11 mouse cellular contexts compared by ENCODE assay signal in the genomic region with DNA sequence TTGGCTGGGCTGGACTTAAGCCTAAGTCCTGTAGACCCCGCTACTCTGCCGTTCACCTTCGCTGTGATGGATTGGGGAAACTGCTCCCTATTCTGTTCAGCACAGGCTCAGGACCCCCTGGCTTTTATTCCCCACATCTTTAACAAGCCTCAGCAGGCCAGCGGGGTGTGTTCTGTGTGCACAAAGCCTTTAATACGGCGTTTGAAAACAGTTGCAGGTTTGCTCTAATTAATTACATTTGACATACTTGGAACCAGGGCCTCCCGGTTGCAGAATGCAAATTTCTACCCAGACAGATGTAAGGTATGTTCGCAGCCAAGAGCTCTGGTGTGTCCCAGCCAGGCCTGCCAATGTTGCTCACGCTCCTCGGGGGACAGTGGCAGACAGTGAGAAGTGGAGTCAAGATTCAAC. TPM values are rescaled to one million over a fixed set of nuclear protein-coding genes. Genes with fewer than 3 reads are reported as not detected.
A peak's percentile ranks its signal among the peaks of the same experiment; 100 is the strongest.
DNase-seq lines count a peak whose midpoint lies in the region; ATAC-seq and TF ChIP-seq lines count a peak whose summit lies in the region.
"Had no signal": no experiment of that assay in that cellular context is flagged by ENCODE, and none has a peak within 500 bp of the region (broad histone marks: within the 10 kb centered on the region; RNA-seq: fewer than 3 reads in every experiment).

No protein-coding gene starts in this region.

- 0 out of 2 replicates have a peak overlapping the region, but pooled peaks have one; percentile 40 for H3K27ac ChIP-seq in embryonic facial prominence, embryonic 13.5 days
- no peak overlapping the region for H3K27ac ChIP-seq in embryonic facial prominence, embryonic 10.5 days (replicated peaks)
- H3K27ac ChIP-seq in testis, adult 2 months (ENCODE audit: control insufficient read depth, insufficient read depth, low read depth, low read length): no peak overlapping the region
- peak overlapping the region; percentile 50; the same call in 1 of the 2 replicates for H3K27ac ChIP-seq in midbrain, embryonic 15.5 days
- H3K27ac ChIP-seq: heart, adult 2 months had no signal

- TF ChIP-seq CTCF in testis, adult 2 months (IDR thresholded peaks at IDR 0.05; ENCODE audit: control insufficient read depth, insufficient read depth, insufficient replicate concordance, low read depth, low read length): no peak

- H3K27me3 ChIP-seq in embryonic facial prominence, embryonic 13.5 days: no peaks in the 10 kb centered on the region
- H3K27me3 ChIP-seq in embryonic facial prominence, embryonic 10.5 days (replicated peaks; ENCODE audit: low read depth, poor library complexity, severe bottlenecking): no peaks in the 10 kb centered on the region
- no peaks in the 10 kb centered on the region for H3K27me3 ChIP-seq in testis, adult 2 months (ENCODE audit: control insufficient read depth, insufficient read depth, low read length)
- H3K27me3 ChIP-seq in midbrain, embryonic 15.5 days (replicated peaks): no peaks in the 10 kb centered on the region

- H3K4me3 ChIP-seq in embryonic facial prominence, embryonic 13.5 days: no peak overlapping the region
- H3K4me3 ChIP-seq in embryonic facial prominence, embryonic 10.5 days: no peak overlapping the region
- H3K4me3 ChIP-seq in testis, adult 2 months (ENCODE audit: control insufficient read depth, low read depth, low read length): peak overlapping the region; percentile 21
- H3K4me3 ChIP-seq in midbrain, embryonic 15.5 days: no peak overlapping the region
- H3K4me3 ChIP-seq: heart, adult 2 months had no signal

- H3K9me3 ChIP-seq in embryonic facial prominence, embryonic 13.5 days: no peaks in the 10 kb centered on the region
- H3K9me3 ChIP-seq in embryonic facial prominence, embryonic 10.5 days: 0 out of 2 replicates have a peak, but pooled peaks cover 2% of the 10 kb centered on the region
- no peaks in the 10 kb centered on the region for H3K9me3 ChIP-seq in midbrain, embryonic 15.5 days

- TF ChIP-seq POLR2A in testis, adult 2 months (IDR thresholded peaks at IDR 0.05; ENCODE audit: control insufficient read depth, low read depth, low read length): no peak

- WGBS in embryonic facial prominence, embryonic 13.5 days: 37% methylated on average over 10 of the region's 10 CpGs
- 70% methylated on average over 10 of the region's 10 CpGs for WGBS in embryonic facial prominence, embryonic 10.5 days
- WGBS in midbrain, embryonic 15.5 days: 17% methylated on average over 10 of the region's 10 CpGs

- H3K4me2 ChIP-seq in embryonic facial prominence, embryonic 13.5 days: peak overlapping the region; percentile 3
- H3K4me2 ChIP-seq in midbrain, embryonic 15.5 days: peak overlapping the region; percentile 8; the same call in 1 of the 2 replicates

- DNase-seq in embryonic facial prominence, embryonic 10.5 days (ENCODE audit: low spot score): no peak
- no peak for DNase-seq in testis, postnatal 10 days (ENCODE audit: low spot score)
- no peak for DNase-seq in layer of hippocampus, postnatal 10 days (ENCODE audit: low spot score in 2 of 2)
- DNase-seq in adipocyte (ENCODE audit: low spot score): no peak
- DNase-seq: heart, adult 2 months; lung, postnatal 4 days; right cerebral cortex, postnatal 14 days had no signal

- no peak overlapping the region for H3K9ac ChIP-seq in embryonic facial prominence, embryonic 13.5 days
- H3K9ac ChIP-seq in midbrain, embryonic 15.5 days: no peak overlapping the region

- ATAC-seq in embryonic facial prominence, embryonic 13.5 days (ENCODE audit: insufficient number of reproducible peaks, insufficient read depth, low FRiP score, low TSS enrichment, low read depth): no peak
- ATAC-seq in midbrain, embryonic 15.5 days (replicated peaks): peak; percentile 49; the same call in 1 of the 2 replicates
- ATAC-seq in activated CD4-positive, CD25-positive, alpha-beta regulatory T cell, adult 4 months: no peak

- no peaks in the 10 kb centered on the region for H3K36me3 ChIP-seq in embryonic facial prominence, embryonic 13.5 days
- peaks cover 4% of the 10 kb centered on the region for H3K36me3 ChIP-seq in embryonic facial prominence, embryonic 10.5 days (replicated peaks)
- H3K36me3 ChIP-seq in testis, adult 2 months (ENCODE audit: control insufficient read depth, insufficient read depth, low read length): no peaks in the 10 kb centered on the region
- no peaks in the 10 kb centered on the region for H3K36me3 ChIP-seq in midbrain, embryonic 15.5 days (replicated peaks)

- peaks cover 48% of the 10 kb centered on the region for H3K4me1 ChIP-seq in embryonic facial prominence, embryonic 13.5 days
- H3K4me1 ChIP-seq in embryonic facial prominence, embryonic 10.5 days: peaks cover 29% of the 10 kb centered on the region
- no peaks in the 10 kb centered on the region for H3K4me1 ChIP-seq in testis, adult 2 months (ENCODE audit: control insufficient read depth, insufficient read depth, low read length)
- H3K4me1 ChIP-seq in midbrain, embryonic 15.5 days: peaks cover 19% of the 10 kb centered on the region

RNA-seq across cellular contexts. Expression of gene Zfp618, which starts 13.1 kb away (rescaled TPM):
- polyA plus RNA-seq in embryonic facial prominence, embryonic 13.5 days (2015; fragmentation: Nextera tagmentation; extraction: Ambion mirVana): 33.3 and 40.4 TPM in 2 replicates
- polyA plus RNA-seq in embryonic facial prominence, embryonic 10.5 days (2016; fragmentation: Nextera tagmentation; extraction: Ambion mirVana): 23.0 and 26.9 TPM in 2 replicates
- polyA plus RNA-seq in testis, adult 2 months (2012; rRNA removed): 12.8 and 15.8 TPM in 2 replicates
- polyA plus RNA-seq in midbrain, embryonic 15.5 days (2015; fragmentation: Nextera tagmentation; extraction: Ambion mirVana): 37.6 and 38.6 TPM in 2 replicates
- 1 to 10 TPM; 5.3 to 7.0 TPM for total RNA-seq in layer of hippocampus, postnatal 10 days (2021)
- polyA plus RNA-seq in activated CD4-positive, CD25-positive, alpha-beta regulatory T cell, adult 4 months (2017; shearing (Covaris generic)): under 1 TPM in 1 of 2 experiments, not detected in 1; 0.20 TPM

Comparison
In these comparisons a context has a peak if more than half of its experiments do, and no peak if none do; other contexts are left out.
1. H3K27ac ChIP-seq: peak in embryonic facial prominence, embryonic 13.5 days (single experiment) and midbrain, embryonic 15.5 days (single experiment); none in embryonic facial prominence, embryonic 10.5 days (single experiment) and testis, adult 2 months (single experiment).
2. RNA of gene Zfp618, which starts 13.1 kb away (polyA plus RNA-seq): 33.3 to 40.4 TPM in embryonic facial prominence, embryonic 13.5 days, 37.6 to 38.6 TPM in midbrain, embryonic 15.5 days, 23.0 to 26.9 TPM in embryonic facial prominence, embryonic 10.5 days and 12.8 to 15.8 TPM in testis, adult 2 months; 0.20 TPM in activated CD4-positive, CD25-positive, alpha-beta regulatory T cell, adult 4 months; every median in the first group is over 10 times any median in the second.